Mouse (Mus musculus) intestine, postnatal 0 days (tissue): ENCODE data around the gene Pnpla5. TPM values are rescaled to one million over a fixed set of nuclear protein-coding genes. Genes with fewer than 3 reads are reported as not detected.
"Not testable (repeated sequence)": the region's sequence is repeated elsewhere in the genome, so short reads cannot be mapped to it uniquely, and the experiment has no call there.

Experiments used
- ATAC-seq: fragments of 200-750 bp; cut with Nextera tagmentation; 2 replicates; pipeline ENCODE4 v1.8.0; 2017; ENCODE audit warnings: mild to moderate bottlenecking, moderate TSS enrichment, moderate library complexity
- H3K27ac ChIP-seq: fragments of 300-500 bp; sonication (generic); 2 replicates; pipeline ENCODE4 v1.5.1; 2014; ENCODE audit warnings: mild to moderate bottlenecking, low read depth, low read length, moderate library complexity
- H3K27me3 ChIP-seq: fragments of 300-500 bp; sonication (generic); replicated peaks from 2 replicates; pipeline ENCODE4 v1.6.1; 2014; ENCODE audit warnings: low read length, mixed read lengths; ENCODE audit not compliant: control insufficient read depth, insufficient read depth
- H3K36me3 ChIP-seq: fragments of 300-500 bp; sonication (generic); 2 replicates; pipeline ENCODE4 v1.6.1; 2014; ENCODE audit warnings: mild to moderate bottlenecking, moderate library complexity; ENCODE audit not compliant: control insufficient read depth, insufficient read depth
- H3K4me1 ChIP-seq: fragments of 300-500 bp; sonication (generic); replicated peaks from 2 replicates; pipeline ENCODE4 v1.6.1; 2014; ENCODE audit warnings: antibody characterized with exemption, low read length, mixed read lengths; ENCODE audit not compliant: control insufficient read depth, insufficient read depth
- H3K4me2 ChIP-seq: fragments of 300-500 bp; sonication (generic); replicated peaks from 2 replicates; pipeline ENCODE4 v1.6.1; 2014; ENCODE audit warnings: low read depth, mild to moderate bottlenecking, moderate library complexity
- H3K4me3 ChIP-seq: fragments of 300-500 bp; sonication (generic); 2 replicates; pipeline ENCODE4 v1.5.1; 2014; ENCODE audit warnings: low read depth, low read length
- H3K9ac ChIP-seq: fragments of 300-500 bp; sonication (generic); 2 replicates; pipeline ENCODE4 v1.6.1; 2014; ENCODE audit warnings: mild to moderate bottlenecking, low read depth, low read length
- H3K9me3 ChIP-seq: fragments of 300-500 bp; sonication (generic); 2 replicates; pipeline ENCODE4 v1.6.1; 2016; ENCODE audit warnings: mixed run types; ENCODE audit not compliant: control insufficient read depth
- CTCF ChIP-seq: sonication (generic); IDR thresholded peaks from 2 replicates; pipeline ENCODE4 v1.5.1; 2016; ENCODE audit warnings: low read depth, mild to moderate bottlenecking, control low read depth, antibody characterized with exemption, moderate library complexity
- WGBS: fragments of 180-500 bp; shearing (Covaris S2); extraction: QIAGEN DNeasy Blood & Tissue Kit; methylation state at CpG from one replicate; pipeline ENCODE4 v1.1.7; 2014; 5-methylcytosine and 5-hydroxymethylcytosine counted together
- polyA plus RNA-seq: library from polyadenylated mRNA; unstranded; fragments of >200 nt; fragmentation: Nextera tagmentation; extraction: Ambion mirVana; gene quantifications from 2 replicates; pipeline ENCODE4 v1.2.1, GENCODE M21; 2015

Gene Pnpla5
- polyA plus RNA-seq, 1 experiment from 2014 or later = not detected

DNA sequence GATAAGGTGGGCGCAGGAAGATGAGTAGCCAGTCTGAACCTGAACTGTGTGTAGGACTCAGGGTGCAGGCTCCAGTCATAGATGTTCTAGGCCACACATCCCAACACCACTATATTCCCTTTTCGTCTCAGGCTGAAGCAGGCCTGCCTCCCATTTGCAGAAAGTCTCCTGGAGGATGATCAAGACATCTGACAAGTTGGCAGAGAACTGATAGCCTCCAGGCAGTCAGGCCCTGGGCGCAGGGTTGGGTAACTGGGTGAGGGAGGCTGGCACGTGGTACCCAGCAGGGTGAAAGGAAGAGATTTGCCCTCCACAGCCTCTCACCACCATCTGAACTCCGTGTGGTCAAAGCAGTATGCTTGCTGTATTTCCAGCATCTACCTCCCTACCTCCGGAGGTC is 38.9 kb upstream of the Pnpla5 start:
- no peak overlapping the region for H3K9ac ChIP-seq
- WGBS = 73% methylated on average over 6 of the region's 6 CpGs
- no peak overlapping the region for H3K4me3 ChIP-seq
- H3K4me2 ChIP-seq = no peak overlapping the region
- H3K27ac ChIP-seq = no peak overlapping the region
- no peaks in the 10 kb centered on the region for H3K27me3 ChIP-seq
- TF ChIP-seq CTCF = no peak
- H3K9me3 ChIP-seq = no peaks in the 10 kb centered on the region
- H3K36me3 ChIP-seq = no peaks in the 10 kb centered on the region
- no peaks in the 10 kb centered on the region for H3K4me1 ChIP-seq
- no peak for ATAC-seq

GRCm38 (mm10) chr15:84157530-84157929 is 34.6 kb upstream of the Pnpla5 start:
- not testable (repeated sequence) for H3K4me1 ChIP-seq, H3K9me3 ChIP-seq, H3K4me3 ChIP-seq, ATAC-seq, H3K9ac ChIP-seq, H3K27ac ChIP-seq, H3K27me3 ChIP-seq, H3K36me3 ChIP-seq, H3K4me2 ChIP-seq
- 78% methylated on average over 6 of the region's 6 CpGs for WGBS

GRCm38 (mm10) chr15:84156158-84156557 is 33.2 kb upstream of the Pnpla5 start:
- Histone ChIP-seq H3K9ac (no peak overlapping the region), H3K27me3 (no peaks in the 10 kb centered on the region), H3K4me2 (no peak overlapping the region), H3K4me1 (no peaks in the 10 kb centered on the region), H3K9me3 (no peaks in the 10 kb centered on the region), H3K36me3 (no peaks in the 10 kb centered on the region), H3K4me3 (no peak overlapping the region), H3K27ac (no peak overlapping the region)
- 80% methylated on average over 2 of the region's 2 CpGs for WGBS
- ATAC-seq = no peak
- no peak for TF ChIP-seq CTCF

- Histone ChIP-seq H3K27ac (no peak overlapping the region), H3K27me3 (no peaks in the 10 kb centered on the region), H3K4me2 (no peak overlapping the region), H3K4me3 (no peak overlapping the region), H3K9me3 (no peaks in the 10 kb centered on the region), H3K9ac (no peak overlapping the region), H3K36me3 (no peaks in the 10 kb centered on the region), H3K4me1 (no peaks in the 10 kb centered on the region)
- no peak for TF ChIP-seq CTCF
- 58% methylated on average over 5 of the region's 5 CpGs for whole genome bisulfite sequencing
- no peak for ATAC-seq
Measured at GRCm38 (mm10) chr15:84140929-84141328, 18.0 kb upstream of the Pnpla5 start.

DNA sequence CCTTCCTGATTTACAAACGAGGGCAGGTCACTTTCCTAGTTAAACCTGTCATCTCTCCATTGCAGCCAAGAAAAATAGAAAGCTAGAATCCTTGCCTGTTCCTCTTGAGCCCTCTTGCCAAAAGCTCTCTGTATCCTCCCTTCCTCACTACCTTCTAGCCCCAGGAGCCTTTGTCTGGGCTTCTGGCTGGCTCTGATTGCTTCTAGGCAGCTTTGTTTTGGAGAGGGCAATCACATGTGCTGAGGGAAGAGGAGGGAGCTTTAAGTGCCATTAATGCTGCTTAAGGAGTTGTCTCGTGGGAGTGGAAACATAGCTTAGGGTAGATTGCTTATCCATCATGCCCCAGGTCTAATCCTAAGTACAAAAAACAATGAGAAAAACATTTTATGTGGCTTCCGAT is 17.1 kb upstream of the Pnpla5 start:
- 61% methylated on average over 3 of the region's 3 CpGs for WGBS
- H3K36me3 ChIP-seq = no peaks in the 10 kb centered on the region
- no peak overlapping the region for H3K4me2 ChIP-seq
- H3K27me3 ChIP-seq = no peaks in the 10 kb centered on the region
- no peak overlapping the region for H3K4me3 ChIP-seq
- no peaks in the 10 kb centered on the region for H3K9me3 ChIP-seq
- no peak overlapping the region for H3K9ac ChIP-seq
- no peak overlapping the region for H3K27ac ChIP-seq
- no peak for ATAC-seq
- TF ChIP-seq CTCF = no peak
- H3K4me1 ChIP-seq = no peaks in the 10 kb centered on the region

- Histone ChIP-seq H3K9me3 (no peaks in the 10 kb centered on the region), H3K9ac (no peak overlapping the region), H3K4me3 (no peak overlapping the region), H3K36me3 (no peaks in the 10 kb centered on the region), H3K4me1 (no peaks in the 10 kb centered on the region), H3K27ac (no peak overlapping the region), H3K4me2 (no peak overlapping the region), H3K27me3 (no peaks in the 10 kb centered on the region)
- ATAC-seq = no peak
- no peak for TF ChIP-seq CTCF
- WGBS = 64% methylated on average over 5 of the region's 5 CpGs
Measured at GRCm38 (mm10) chr15:84139592-84140005, 16.6 kb upstream of the Pnpla5 start.
